Mouse (Mus musculus): ENCODE results near the gene F2r.

DNA sequence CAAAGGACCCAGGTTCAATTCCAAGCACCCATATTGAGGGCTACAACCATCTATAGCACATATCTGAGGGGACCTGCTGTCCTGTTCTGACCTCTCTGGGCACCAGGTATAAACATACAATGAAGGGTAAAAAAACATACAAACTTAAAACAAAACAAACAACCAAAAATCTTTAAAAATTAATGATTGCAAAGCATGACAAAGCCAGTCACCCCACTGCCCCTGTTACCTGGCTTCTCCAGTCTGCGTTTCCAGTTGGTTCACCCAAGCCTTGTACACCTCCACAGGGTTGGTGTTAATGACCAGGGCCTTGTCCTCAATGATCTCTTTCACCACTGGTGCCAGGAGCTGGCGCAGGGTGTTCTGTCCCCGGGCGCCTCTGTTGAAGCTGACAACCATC lies 45.5 kb upstream of the F2r start:
- TF ChIP-seq POLR2A (IDR thresholded peaks at IDR 0.05; ENCODE audit: low read depth, low read length) (no peak), CTCF (conservative IDR thresholded peaks at IDR 0.05; ENCODE audit: insufficient read depth, insufficient read length, low read depth, low read length) (no peak)

Measured in kidney, adult 2 months (tissue).